Mouse (Mus musculus) neural tube, embryonic 10.5 days (tissue): ENCODE data around the gene Astn1.
A peak's percentile ranks its signal among the peaks of the same experiment; 100 is the strongest.

Source experiments
- DNase-seq: peaks from one replicate; pipeline ENCODE4 v3.0.0-alpha.2; 2017; ENCODE audit warnings: low spot score; ENCODE audit errors: extremely low spot score

Astn1 gene

DNA sequence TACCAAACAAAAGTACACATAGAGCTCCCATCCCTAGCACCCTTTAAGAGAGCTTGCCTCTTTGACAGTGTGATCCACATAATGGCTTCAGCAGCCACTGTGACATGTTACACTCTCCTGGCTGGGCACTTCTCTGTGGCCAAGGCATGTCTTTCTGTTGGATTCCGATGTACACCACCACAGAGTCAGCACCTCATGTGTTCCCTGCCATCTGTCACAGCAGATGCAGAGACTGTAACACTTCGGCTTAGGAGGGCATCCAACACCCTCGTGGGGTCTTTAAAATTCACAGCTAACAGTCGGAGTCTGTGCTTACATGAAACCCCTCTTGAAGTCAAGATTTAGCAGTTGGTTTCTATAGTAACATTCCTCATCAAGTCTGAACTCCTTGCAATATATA lies 154.5 kb downstream of the Astn1 start:
- DNase-seq = no peak

DNA sequence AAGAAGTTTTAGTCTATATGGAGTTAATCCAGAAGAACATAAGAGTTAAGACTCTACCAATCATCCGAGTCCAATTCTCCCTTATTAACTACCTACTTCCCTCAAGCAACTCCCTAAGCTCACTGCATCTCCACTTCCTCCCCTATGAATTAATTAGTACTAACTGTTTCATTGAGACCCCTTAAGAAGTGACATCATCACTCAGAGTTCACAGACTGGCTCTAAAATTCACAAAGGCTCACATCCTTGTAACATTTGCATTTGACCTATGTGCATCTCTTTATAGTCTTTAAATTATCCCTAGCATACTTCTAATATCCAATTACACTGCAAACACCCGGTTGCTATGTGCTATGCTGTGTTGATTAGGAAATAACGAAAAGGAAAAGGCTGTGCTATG lies 174.1 kb downstream of the Astn1 start:
- no peak for DNase-seq

- DNase-seq = no peak
Measured at GRCm38 (mm10) chr1:158536867-158537266, 174.8 kb downstream of the Astn1 start.

DNA sequence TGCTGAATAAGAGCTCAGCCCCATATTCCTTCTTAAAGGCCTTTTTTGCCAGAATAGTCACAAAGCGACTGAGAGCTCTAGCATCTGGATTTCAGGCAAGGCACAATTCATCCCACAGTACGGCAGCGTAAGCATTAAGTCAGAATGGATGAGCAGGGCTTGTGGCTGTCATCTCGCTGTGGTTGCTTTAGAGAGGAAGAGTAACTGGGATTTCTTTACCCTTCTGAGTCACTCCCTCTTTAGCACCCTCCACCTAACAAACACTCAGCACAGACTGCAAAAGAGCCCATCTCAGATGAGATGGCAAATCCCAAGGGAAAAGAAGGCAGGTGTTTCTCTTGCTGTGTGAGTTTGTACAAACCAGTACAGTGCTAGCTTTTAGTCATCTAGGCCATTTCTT lies 183.0 kb downstream of the Astn1 start:
- no peak for DNase-seq

DNA sequence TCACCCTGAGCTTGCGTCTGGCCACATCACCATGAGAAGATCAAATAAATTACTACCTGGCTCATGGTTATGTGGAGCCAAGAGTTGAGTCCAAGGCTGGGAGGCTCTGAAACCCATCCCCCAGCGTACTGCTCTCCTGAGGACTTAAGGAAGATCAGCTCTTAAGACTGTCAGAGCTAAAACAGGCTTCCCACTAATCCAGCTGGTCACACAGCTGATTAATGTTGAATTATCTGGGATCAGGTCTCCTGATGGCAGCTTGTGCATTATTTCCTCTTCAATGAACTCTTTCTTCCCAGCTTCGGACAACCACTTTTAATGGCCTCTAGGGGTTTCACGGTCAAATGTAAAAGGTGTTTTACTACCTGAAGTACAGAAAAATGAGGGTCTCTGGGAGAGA lies 184.4 kb downstream of the Astn1 start:
- no peak for DNase-seq

GRCm38 (mm10) chr1:158547592-158548211 lies 185.6 kb downstream of the Astn1 start:
- DNase-seq = no peak

DNA sequence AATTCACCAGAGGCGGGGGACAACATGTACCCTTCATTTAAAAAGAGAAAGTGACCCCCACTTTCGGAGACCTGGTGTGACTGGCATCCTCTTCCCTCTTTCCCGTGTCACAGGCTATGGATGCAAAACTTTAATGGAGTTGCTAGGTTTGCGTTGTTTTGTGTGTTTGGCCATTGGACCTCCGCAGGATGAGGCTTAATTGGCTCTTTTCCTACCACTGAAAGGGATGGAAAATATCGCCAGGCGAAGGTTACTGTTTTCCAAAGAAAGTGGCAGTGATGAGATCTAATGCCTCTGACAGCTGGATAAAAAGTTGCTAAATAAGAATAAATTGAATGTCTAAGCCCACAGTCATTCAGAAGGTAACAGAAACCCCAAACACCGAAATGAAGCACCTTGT lies 186.2 kb downstream of the Astn1 start:
- no peak for DNase-seq

DNA sequence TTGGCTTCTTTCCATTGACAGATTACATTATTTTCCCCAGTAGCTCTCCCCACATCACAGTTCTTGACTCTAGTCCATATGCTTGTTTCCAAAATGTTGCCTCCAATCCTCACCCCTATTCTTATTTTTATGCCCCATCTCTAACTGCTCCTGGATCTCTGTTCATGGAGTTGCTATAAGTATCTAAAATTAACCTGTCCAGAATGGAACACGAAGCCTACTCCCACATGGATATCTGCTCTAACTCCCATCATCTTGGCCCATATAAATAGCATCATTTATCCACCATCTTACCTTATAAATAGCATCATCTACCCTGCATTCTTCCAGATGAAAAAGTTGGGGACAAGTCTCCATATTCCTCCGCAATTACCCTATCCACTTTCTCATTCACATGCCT lies 187.5 kb downstream of the Astn1 start:
- DNase-seq = no peak

- DNase-seq = no peak
Measured at GRCm38 (mm10) chr1:158551951-158552350, 189.9 kb downstream of the Astn1 start.

DNA sequence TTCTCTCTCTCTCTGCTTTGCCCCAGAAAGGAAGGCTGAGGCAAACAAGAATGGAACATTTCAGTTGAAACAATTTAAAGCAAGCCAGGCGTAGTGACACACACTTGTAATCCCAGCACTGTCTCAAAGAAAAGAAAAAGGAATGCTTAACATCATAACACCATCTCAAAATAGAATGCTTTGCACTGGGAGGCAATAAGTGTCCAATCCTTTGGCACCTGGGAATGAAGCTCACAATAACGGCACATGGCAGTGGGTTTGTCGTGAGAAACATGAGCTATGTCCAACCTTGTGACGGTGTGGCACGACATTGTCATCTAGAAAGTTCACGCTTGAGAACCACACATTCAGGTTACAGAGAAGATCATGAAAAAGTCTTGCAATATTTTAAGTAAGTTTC lies 191.3 kb downstream of the Astn1 start:
- no peak for DNase-seq

- DNase-seq = peak; percentile 24
Measured at GRCm38 (mm10) chr1:158554020-158554505, 192.0 kb downstream of the Astn1 start.

DNA sequence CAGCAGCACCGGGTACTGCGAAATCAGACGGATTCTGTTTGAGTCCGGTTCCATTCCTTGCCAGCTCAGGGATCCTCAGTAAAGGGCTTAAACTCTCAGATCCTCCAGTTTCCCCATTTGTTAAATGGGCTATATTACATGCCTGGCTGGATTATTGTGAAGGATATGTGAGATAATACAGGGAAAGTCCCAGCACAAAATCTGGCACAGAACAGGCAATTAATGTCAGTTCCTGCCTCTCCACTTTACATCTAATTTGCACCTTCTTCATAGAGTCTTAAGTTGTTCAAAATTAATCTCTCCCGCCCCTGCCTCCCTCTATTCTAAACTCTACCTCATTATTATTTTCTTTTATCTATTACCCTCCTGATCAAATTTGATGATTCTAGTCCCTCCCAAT lies 211.1 kb downstream of the Astn1 start:
- no peak for DNase-seq

DNA sequence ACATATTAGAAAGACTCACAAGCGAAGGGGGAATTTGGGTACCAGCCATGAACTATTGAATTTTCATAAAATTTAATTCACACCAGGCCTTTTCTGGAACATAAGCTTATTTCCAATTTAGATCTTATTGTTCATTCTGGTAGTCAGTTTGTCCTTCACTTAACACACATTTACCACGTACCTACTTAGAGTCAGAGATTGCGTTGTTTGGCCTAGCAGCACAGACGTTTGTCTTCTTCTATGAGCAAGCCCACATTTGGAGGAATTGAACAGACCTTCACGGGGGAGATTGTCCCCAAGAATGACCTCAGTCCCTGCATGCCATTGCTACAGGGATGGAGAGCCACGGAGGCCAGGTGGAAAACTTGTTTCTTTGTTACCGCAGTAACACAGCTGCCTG lies 211.5 kb downstream of the Astn1 start:
- DNase-seq = no peak

DNA sequence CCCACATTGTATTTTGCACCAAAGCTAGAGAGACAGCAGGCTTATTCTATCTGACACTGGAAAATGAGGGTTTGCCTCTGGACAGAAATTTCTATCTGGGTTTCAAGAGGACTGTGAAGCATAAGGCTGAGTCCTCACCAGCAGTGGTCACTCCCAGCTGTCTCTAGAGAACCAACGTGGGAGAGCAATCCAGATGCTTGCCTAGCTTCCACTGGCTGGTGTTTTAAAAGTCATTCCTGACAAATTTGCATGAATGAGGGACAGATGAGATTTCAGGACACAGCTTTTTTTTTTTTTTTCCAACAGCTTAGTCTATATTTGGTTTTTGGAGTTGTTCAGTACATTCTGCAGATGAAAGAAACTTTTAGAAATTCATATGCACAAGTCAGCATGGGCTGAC lies 213.9 kb downstream of the Astn1 start:
- no peak for DNase-seq

DNA sequence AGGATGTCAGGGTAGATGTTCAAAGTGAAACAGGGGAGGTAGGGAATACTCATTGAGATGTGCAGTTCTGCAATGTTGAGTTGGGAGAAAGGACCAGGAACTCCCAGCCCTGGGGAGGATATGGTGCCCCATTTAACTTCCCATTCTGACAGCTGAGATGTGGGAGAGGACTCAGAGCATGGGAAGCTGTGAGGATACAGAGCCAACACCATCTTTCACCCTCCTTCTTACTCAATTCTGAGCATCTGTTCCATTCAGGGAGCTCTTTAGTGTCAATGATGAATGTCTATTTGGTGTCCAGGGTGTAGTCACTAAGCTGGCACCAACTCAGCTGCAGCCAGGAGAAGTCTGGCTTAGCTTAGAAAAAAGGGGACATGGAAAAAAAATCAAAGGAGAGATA lies 219.7 kb downstream of the Astn1 start:
- no peak for DNase-seq

GRCm38 (mm10) chr1:158588903-158589302 lies 226.8 kb downstream of the Astn1 start:
- no peak for DNase-seq

DNA sequence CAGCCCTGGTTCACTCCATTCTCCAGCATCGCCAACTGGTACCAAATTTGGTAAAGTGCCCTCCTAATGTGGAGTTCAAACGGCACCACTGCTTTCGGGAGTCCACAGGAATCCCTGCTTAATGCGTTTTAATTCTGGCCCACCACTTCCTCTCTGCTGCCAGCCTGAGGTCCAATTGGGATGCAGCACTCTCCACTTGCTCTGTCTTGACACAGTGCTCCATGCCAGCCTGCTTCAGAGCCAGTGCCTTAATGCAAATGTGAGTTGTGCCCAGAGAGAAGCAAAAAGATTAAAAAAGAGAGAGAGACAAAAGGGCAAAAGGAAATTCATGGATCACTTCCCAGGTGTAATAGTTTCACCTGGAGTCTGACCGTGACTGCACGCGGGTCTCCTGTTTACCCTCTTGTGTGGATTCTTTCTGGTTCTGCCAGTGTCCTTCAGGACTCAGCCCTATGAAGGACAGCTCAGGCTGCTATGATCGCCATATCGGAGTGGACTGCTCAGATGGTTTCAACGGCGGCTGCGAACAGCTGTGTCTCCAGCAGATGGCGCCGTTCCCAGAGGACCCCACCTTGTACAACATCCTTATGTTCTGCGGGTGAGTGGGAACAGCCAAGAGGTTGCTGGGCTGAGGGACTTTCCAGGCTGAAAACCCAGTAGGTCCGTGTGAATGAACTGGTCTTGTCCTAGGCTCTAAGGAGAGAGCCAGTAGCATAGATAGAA lies 234.8 kb downstream of the Astn1 start:
- peak; percentile 64 for DNase-seq

- DNase-seq = no peak
Measured at GRCm38 (mm10) chr1:158597996-158598395, 235.9 kb downstream of the Astn1 start.

DNA sequence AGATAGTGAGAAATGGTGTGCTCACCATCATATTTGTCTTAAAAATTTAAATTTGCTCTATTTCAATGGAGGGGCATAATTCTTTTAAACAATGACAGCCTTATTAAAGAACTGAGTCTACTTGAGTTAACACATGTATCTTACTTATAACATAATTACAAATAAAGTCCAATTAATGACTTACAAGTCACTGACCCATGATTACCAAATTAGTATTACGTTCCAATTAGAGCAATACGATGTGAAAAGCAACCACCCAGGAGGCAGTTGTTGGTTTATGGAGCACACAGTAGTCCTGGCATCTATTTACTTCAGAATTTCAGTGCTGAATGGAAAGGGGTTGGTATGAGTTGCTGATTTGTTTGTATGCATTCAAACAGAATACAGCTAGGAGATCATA lies 237.4 kb downstream of the Astn1 start:
- no peak for DNase-seq

GRCm38 (mm10) chr1:158603056-158603455 lies 241.0 kb downstream of the Astn1 start:
- DNase-seq = no peak

DNA sequence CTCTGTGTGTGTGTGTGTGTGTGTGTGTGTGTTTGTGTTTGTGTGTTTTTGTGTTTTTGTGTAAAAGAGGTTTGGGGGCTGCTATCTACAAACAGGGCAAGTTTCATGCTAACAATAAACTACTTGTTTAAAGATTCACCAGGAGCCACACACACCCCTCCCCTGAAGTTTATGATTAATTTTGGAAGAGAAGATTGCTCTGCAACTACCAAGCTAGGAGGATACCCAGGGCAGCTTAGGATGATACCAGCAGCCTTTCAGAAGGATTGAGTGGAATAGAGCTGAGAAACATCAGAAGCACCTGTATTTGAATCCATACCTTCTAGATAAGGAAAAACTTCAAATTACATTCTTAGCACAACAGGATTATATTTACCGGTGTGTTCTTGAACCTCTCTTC lies 242.1 kb downstream of the Astn1 start:
- DNase-seq = no peak

GRCm38 (mm10) chr1:158605597-158605996 lies 243.5 kb downstream of the Astn1 start:
- no peak for DNase-seq

DNA sequence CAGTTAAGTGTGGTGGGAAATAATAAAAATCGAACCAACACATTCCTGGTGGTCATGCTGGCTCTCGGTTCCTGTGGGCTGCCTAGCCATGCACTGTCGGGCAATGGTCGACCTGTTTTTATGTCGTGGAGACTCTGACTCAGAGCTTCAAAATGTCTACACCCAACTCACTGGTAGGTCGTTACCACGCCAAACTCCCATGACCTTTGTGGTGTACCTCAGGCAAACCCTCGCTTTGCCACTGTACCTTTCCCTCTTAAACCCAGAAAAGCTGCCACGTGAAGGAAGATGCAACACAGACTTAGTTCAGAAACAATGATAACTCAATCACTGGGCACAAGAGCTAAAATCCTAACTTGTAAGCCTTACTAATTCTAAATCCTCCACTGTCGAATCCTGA lies 244.3 kb downstream of the Astn1 start:
- DNase-seq = no peak
